Mouse (Mus musculus): ENCODE results near the gene Prss34. TPM values are rescaled to one million over a fixed set of nuclear protein-coding genes. Genes with fewer than 3 reads are reported as not detected.

Gene Prss34
- polyA plus RNA-seq, 1 experiment from 2014 or later, result 3.8 TPM

Other genes starting within 250 kb of the Prss34 start
- gene Tmem204, start 214.8 kb upstream of the Prss34 start, polyA plus RNA-seq (2015; fragmentation: Nextera tagmentation; extraction: Ambion mirVana), result 5.6 and 6.5 TPM in 2 replicates
- gene Telo2, start 182.4 kb upstream of the Prss34 start, polyA plus RNA-seq (2015; fragmentation: Nextera tagmentation; extraction: Ambion mirVana), result 14.3 and 17.4 TPM in 2 replicates
- 0.06 and 0.10 TPM in 2 replicates for gene Ptx4, start 177.6 kb upstream of the Prss34 start, polyA plus RNA-seq (2015; fragmentation: Nextera tagmentation; extraction: Ambion mirVana)
- gene Clcn7, start 165.0 kb upstream of the Prss34 start, polyA plus RNA-seq (2015; fragmentation: Nextera tagmentation; extraction: Ambion mirVana), result 10.7 TPM in 2 replicates
- not detected in 2 replicates for gene Ccdc154, start 135.9 kb upstream of the Prss34 start, polyA plus RNA-seq (2015; fragmentation: Nextera tagmentation; extraction: Ambion mirVana)
- gene Gm38655, start 122.9 kb upstream of the Prss34 start, polyA plus RNA-seq (2015; fragmentation: Nextera tagmentation; extraction: Ambion mirVana), result not detected in 2 replicates
- 16.6 and 16.7 TPM in 2 replicates for gene BC003965, start 113.8 kb upstream of the Prss34 start, polyA plus RNA-seq (2015; fragmentation: Nextera tagmentation; extraction: Ambion mirVana)
- gene Unkl, start 110.0 kb upstream of the Prss34 start, polyA plus RNA-seq (2015; fragmentation: Nextera tagmentation; extraction: Ambion mirVana), result 8.8 and 9.6 TPM in 2 replicates
- 19.5 and 21.6 TPM in 2 replicates for gene Gnptg, start 58.3 kb upstream of the Prss34 start, polyA plus RNA-seq (2015; fragmentation: Nextera tagmentation; extraction: Ambion mirVana)
- 18.9 and 19.1 TPM in 2 replicates for gene Tsr3, start 58.2 kb upstream of the Prss34 start, polyA plus RNA-seq (2015; fragmentation: Nextera tagmentation; extraction: Ambion mirVana)
- 0.30 and 0.58 TPM in 2 replicates for gene Baiap3, start 42.0 kb upstream of the Prss34 start, polyA plus RNA-seq (2015; fragmentation: Nextera tagmentation; extraction: Ambion mirVana)
- gene Ube2i, start 23.8 kb upstream of the Prss34 start, polyA plus RNA-seq (2015; fragmentation: Nextera tagmentation; extraction: Ambion mirVana), result 214 and 242 TPM in 2 replicates
- gene Prss28, start 10.3 kb downstream of the Prss34 start, polyA plus RNA-seq (2015; fragmentation: Nextera tagmentation; extraction: Ambion mirVana), result not detected in 2 replicates
- not detected in 2 replicates for gene Prss29, start 20.3 kb downstream of the Prss34 start, polyA plus RNA-seq (2015; fragmentation: Nextera tagmentation; extraction: Ambion mirVana)
- gene Tpsab1, start 47.2 kb downstream of the Prss34 start, polyA plus RNA-seq (2015; fragmentation: Nextera tagmentation; extraction: Ambion mirVana), result not detected in 2 replicates
- gene Tpsb2, start 67.9 kb downstream of the Prss34 start, polyA plus RNA-seq (2015; fragmentation: Nextera tagmentation; extraction: Ambion mirVana), result 0.47 and 0.55 TPM in 2 replicates
- gene Tpsg1, start 70.9 kb downstream of the Prss34 start, polyA plus RNA-seq (2015; fragmentation: Nextera tagmentation; extraction: Ambion mirVana), result 0.46 and 0.76 TPM in 2 replicates
- 0.24 and 0.36 TPM in 2 replicates for gene Cacna1h, start 135.4 kb downstream of the Prss34 start, polyA plus RNA-seq (2015; fragmentation: Nextera tagmentation; extraction: Ambion mirVana)
- gene Tekt4, start 156.2 kb downstream of the Prss34 start, polyA plus RNA-seq (2015; fragmentation: Nextera tagmentation; extraction: Ambion mirVana), result 0.22 TPM in 1 of 2 replicates, not detected in the other
- not detected in 2 replicates for gene Sstr5, start 198.9 kb downstream of the Prss34 start, polyA plus RNA-seq (2015; fragmentation: Nextera tagmentation; extraction: Ambion mirVana)

Data from liver, embryonic 15.5 days (tissue).